Mouse (Mus musculus) kidney, adult 8-10 months (tissue): ENCODE measurements at regions not wholly inside any gene's neighbourhood (a gene's known extent, or its start where the extent isn't known, plus 50 kb on each side); places are given as distances from the start of the nearest gene placed in this dataset.
"Not testable (repeated sequence)": the region's sequence is repeated elsewhere in the genome, so short reads cannot be mapped to it uniquely, and the experiment has no call there.

Experiments
- DNase-seq, 2 experiments: peaks; one replicate each; pipeline ENCODE4 v3.0.0; 2022

DNA sequence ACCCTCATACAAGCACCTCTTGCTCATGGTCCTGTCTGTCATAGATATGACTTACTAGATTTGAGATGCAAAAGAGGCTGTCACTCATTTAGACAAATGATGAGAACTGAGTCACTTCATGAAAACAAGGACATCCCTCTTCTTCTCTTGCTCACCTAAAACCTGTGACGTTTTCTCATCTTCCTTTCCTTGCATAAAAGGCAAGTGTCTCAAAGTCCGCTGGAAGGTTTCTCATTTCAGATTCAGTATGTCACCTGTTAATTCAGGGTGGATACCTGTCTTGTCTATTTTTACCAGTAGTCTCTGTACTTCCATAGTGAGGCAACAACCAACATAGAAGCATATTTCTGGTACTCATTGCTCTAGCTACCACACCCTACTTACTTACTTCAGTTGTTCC, 325.6 kb downstream of the Car8 start:
- DNase-seq = no peak

GRCm38 (mm10) chr4:7912675-7913074, 326.2 kb downstream of the Car8 start:
- no peak for DNase-seq

- DNase-seq = no peak
Measured at GRCm38 (mm10) chr4:7903130-7903529, 335.7 kb downstream of the Car8 start.

DNA sequence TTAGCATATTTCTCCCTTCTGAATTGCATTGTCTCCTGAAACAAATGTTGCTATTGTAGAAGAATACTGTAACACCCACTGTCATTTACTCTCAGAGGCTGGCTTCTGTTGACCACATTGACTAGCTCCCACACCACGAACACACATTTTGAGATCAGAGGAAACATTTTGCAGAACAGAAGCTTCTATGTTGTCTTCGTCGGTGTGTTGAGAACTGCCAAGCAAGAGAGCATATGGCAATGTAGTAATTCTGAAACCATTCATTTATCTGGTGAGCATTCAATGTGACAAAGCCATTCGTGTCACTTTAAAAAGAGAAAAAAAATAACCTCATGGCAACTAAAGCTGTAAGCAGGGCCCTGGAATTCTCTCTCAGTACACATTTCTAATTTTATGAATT, 343.9 kb downstream of the Car8 start:
- no peak for DNase-seq

- DNase-seq = no peak
Measured at GRCm38 (mm10) chr4:7891128-7891527, 347.7 kb downstream of the Car8 start.

DNA sequence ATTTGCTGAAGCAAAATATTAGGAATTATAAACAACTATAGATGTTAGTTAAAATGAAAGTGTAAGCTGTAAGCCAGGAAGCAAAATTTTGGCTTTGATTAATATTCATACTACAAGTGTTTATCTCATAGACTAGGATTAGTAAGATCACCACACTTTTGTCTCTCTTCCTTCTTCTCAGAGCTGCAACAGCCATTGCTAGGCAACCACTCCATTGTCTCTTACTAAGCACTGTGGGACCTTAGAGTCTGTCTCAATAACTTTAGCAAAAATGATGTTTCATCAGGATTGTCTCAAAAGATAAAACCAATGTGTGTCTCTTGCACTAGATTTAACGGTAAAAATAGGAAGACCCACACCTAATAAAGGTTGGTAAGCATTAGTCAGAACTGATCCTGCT, 384.3 kb downstream of the Car8 start:
- DNase-seq = no peak

DNA sequence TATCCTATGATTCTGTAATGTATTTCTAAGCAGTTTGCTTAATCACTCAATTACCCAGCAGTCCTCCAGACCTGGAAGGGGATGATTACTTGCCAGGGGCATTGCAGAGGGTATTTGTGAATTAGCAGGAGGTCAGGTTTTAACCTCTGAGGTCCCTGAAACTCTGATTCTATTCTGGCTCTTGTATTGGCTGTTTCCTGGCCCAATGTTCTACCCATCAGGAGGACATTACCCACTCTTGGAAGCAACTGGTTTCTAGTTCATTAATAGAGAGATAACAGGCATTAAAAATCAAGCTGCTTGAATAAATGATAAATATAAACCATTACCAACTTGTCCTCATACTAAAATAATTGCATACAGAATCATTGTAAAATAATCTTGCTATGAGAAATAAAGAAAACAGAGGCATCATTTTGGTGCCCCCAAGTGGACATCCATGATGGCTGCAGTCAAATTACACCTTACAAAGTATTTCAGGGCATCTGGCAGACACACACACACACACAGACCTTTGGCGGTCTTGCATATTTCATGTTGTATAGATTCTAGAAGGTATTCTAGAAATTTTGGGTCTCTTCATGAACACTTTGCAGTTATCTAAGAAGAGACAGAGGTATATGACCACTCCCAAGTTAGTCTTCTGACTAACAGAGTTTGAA, 385.6 kb downstream of the Car8 start:
- DNase-seq = peak in 1 of 2 experiments; percentile 8

DNA sequence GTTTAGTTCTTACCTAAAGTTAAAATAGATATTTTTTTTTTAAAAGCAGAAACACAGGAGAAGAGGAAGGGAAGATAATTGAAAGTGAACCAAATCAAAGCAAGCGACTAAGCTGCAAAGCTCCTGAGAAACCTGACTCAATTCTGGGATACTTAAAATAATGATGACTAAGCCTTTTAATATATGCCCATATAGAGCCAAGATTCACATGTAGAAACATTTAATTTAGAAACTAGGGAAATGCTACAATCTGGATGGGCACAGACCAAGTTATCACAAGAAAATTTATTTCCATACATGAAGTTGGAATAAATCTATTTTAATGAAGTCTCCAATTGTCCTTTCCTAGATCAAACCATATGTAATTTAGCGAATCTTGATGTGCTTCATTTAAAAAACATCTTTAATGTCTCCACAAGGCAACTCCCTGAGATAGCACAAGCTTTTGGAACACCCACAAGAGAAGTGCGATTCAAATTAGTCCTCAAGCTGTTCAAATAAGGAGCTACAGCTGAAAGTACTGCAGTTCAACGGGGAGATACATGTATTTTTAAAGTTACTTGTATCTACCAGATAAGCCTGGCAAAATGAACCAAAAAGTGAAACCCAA, 386.7 kb downstream of the Car8 start:
- no peak for DNase-seq

DNA sequence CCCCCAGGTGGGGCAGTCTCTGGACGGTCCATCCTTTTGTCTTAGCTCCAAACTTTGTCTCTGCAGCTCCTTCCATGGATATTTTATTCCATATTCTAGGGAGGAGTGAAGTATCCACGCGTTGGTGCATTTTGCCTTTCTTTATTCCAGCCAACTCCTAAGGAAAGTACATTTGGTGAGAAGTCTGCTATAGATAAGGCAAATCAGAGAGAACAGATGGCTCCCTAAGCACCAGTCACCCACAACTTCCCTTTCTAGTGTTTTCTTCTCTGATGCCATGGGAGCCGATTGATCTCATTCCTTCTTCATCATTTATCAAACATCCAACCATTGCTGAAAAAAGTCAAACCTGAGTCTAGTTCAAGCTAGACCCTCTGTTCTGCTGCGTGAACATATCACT, 391.4 kb downstream of the Car8 start:
- DNase-seq = no peak

DNA sequence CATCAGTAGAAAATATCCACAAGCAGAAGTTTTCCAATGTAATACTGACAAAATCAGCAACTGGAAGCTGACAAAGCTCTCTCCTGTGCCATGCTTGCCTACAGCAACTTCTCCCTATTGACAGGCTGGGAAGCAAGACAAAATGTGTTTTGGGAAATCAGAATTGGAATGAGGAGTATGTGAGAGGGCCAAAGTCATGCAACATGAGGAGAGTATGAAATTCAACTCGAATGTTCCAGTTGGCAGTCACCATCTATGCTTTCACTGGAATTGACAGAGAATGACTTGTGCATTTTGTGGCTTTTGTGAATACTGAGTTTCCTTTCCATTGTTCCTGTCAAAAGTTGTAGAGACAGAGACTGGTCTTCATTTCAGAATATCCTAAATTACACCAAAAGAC, 409.7 kb downstream of the Car8 start:
- no peak for DNase-seq

DNA sequence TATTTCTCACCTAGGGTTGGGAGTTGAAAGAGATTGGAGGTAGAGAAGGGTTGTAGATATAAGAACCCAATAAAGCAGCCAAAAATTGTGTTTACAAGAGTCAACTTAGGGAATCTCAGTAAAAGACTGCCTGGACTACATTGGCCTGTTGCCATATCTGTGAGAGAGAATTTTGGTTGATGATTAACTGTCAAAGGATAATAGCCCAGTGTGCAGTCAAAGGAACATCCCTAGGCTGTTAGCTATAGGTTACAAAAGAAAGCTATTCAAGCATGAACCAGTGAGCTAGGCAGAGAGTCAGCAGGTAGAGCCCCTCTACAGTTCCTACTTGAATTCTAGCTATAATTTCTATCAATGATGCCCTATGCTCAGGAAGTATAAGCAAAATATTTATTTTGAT, 419.0 kb downstream of the Car8 start:
- DNase-seq = peak in 1 of 2 experiments; percentile 3

- not testable (repeated sequence) for DNase-seq
Measured at GRCm38 (mm10) chr4:7777761-7778160, 461.1 kb downstream of the Car8 start.

- no peak for DNase-seq
Measured at GRCm38 (mm10) chr4:7755473-7755872, 483.4 kb downstream of the Car8 start.

- no peak for DNase-seq
Measured at GRCm38 (mm10) chr4:7753931-7754330, 484.9 kb downstream of the Car8 start.

DNA sequence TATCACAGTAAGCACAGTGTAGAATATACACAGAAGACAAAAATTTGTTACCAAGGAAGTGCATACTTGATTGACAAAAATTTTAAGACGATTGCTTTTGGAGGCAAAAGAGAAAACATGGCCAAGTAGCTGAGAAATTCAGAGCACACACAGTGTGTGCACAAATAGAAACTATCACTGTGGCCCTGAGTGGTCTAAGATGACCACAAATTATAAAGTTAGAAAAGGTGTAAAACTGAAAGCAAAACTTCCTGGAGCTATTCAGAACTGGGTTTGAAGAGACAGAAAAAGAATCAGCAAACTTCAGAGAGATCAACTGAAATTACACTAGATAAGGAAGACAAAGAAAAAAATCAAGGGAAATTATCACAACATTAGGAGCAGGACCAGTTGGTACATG, 487.6 kb downstream of the Car8 start:
- DNase-seq = no peak

DNA sequence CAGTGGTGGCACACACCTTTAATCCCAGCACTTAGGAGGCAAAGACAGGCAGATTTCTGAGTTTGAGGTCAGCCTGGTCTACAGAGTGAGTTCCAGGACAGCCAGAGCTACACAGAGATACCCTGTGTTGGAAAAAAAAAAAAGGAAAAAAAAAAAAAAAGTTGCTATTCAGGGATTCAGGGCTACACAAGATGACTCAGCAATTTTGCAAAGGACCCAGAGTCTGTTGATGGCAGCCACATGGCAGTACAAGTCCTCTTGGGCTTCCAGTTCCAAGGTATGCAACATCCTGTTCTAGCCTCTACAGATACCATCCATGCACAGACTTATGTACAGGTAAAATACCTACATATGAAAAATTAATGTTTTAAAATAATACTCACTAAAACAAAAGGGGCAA, 515.9 kb downstream of the Car8 start:
- DNase-seq = no peak

DNA sequence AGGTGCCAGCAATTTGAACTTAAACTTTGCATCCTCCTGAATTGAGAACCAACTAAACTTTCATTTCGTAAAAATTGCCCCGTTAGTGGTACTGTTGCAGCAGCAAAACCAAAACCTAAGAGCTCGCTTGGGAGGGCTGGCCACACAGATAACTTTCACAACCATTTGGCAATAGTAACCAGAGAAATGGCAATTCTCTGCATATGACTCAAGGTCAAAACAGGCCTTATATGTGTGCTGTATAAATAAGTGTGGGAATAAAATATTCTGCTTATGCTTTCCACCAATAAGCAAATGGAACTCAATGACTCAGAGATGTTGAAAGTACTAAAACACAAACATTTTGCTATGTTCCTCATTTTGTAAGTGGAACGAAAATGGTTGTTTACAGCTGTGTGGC, 550.3 kb downstream of the Car8 start:
- DNase-seq = no peak

- DNase-seq = no peak
Measured at GRCm38 (mm10) chr4:7687231-7687630, 551.6 kb downstream of the Car8 start.

DNA sequence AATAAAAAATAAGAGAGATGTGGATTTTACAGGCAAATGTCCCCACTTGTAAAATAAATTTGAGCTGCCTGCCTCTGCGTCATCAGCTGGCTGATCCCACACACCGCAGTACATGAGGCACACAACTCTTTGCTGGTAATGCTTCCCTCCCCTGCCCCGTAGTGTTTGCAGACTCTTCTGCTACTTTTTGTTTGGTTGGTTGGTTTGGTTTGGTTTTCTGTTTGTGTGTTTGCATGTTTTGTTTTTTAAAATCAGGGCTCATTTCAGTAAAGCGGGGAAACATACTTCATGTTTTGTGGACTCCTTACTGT, 568.1 kb downstream of the Car8 start:
- DNase-seq = no peak

- no peak for DNase-seq
Measured at GRCm38 (mm10) chr4:7669992-7670794, 568.6 kb downstream of the Car8 start.

DNA sequence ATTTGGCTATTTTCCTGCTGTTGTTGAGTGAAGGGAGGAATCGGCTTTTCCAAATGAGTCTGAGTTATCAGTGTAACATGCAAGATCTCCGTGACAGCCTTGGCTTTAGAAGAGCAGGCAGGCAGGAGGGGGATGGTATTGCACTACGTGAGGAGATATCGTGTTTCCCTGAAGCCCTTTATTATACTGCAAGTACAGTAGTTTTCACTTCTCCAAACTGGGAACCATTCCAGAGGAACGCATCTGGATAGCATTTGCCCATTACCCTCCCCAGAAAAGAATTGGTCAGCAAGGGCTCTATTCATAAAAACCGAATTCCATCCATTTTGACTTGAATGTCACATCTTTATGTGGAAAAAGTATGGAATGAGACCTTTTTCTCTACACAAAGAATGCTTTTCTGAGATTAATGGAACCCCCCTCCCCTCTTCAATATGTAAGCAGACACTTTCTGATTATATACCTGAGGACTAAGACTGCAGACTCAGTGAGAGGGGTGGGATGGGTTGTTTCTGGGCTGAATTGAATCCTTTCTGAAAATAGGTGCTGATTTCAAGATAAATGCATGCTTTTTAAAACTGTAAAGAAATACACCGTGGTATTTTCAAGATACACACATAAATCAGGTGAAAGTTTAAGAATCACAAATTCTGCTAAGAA, 571.8 kb downstream of the Car8 start:
- DNase-seq = no peak

DNA sequence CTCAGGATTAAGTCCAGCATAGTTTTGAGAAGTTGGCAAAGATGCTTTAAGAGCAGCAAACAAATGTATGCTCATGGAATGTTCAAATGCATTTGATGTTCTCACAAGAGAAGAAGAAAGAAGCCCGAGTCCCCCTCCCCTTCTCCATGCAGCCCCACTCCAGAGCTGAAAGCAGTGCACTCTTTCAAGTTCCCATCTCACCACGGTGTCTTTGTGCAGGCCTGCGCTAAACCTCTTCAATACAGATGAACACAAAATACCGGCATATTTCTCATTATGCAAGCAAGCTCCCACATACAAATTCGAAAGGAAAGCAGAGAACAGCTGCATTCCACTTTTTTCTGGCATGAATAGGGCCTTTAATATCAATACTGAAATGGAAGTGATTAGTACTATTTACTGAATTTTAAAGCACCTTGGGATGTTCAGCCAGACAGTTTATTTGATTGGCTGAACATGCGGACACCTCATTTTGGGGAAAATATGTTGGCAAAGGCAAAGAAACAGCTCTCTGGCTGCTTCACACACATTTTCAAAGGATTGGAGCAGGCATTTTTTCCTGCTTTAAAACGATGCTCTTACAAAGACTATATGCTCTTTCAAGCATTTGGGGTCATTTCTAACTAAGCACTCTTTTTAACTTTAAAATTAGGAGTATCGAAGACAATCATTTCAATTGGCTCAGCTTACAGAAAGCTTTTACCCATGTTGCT, 595.8 kb downstream of the Car8 start:
- DNase-seq = no peak
